Mouse (Mus musculus) olfactory bulb, adult 2 months (tissue): ENCODE measurements at regions not wholly inside any gene's neighbourhood (a gene's known extent, or its start where the extent isn't known, plus 50 kb on each side); places are given as distances from the start of the nearest gene placed in this dataset.

ENCODE experiments used
- CTCF ChIP-seq: fragments of 200-500 bp; IDR thresholded peaks from 2 replicates; pipeline ENCODE4 v1.5.1; 2012; ENCODE audit warnings: low read depth, mild to moderate bottlenecking, low read length, moderate library complexity; ENCODE audit not compliant: insufficient read depth
- POLR2A ChIP-seq: fragments of 200-500 bp; IDR thresholded peaks from 2 replicates; pipeline ENCODE4 v1.6.1; 2012; ENCODE audit warnings: mild to moderate bottlenecking, low read depth, low read length, moderate library complexity; ENCODE audit not compliant: insufficient read depth

- no peak for TF ChIP-seq POLR2A
- TF ChIP-seq CTCF, result no peak
These were observed 75.9 kb downstream of the Zbtb18 start for GRCm38 (mm10) chr1:177517934-177518610.
